Mouse (Mus musculus) megakaryocyte progenitor cell, adult 5-6 weeks (primary cell): ENCODE measurements at regions not wholly inside any gene's neighbourhood (a gene's known extent, or its start where the extent isn't known, plus 50 kb on each side); places are given as distances from the start of the nearest gene placed in this dataset.
"Not testable (repeated sequence)": the region's sequence is repeated elsewhere in the genome, so short reads cannot be mapped to it uniquely, and the experiment has no call there.

Experiments used
- ATAC-seq: replicated peaks from 2 replicates; pipeline ENCODE4 v1.8.0; 2016; ENCODE audit warnings: mild to moderate bottlenecking, moderate TSS enrichment, inconsistent platforms; ENCODE audit not compliant: poor library complexity

DNA sequence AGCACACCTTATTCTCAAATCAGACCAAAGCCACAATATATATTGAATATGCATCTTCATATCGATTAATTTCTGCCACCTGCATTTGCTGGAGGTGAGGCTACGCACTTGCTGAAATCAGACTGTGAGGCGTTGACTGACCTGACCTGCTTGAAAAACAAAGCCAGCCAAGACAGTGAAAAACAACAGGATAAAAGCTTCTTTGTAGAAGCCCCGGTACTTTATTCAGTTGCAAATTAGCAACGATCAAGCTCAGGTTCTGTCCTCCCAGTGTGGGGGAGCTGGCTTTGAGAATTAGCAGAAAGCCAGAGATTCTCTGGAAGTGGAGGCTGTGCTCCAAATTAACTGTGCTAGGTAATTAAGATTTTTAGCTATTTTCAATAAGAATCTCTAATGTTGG lies 100.6 kb downstream of the Vmn2r79 start:
- no peak for ATAC-seq

DNA sequence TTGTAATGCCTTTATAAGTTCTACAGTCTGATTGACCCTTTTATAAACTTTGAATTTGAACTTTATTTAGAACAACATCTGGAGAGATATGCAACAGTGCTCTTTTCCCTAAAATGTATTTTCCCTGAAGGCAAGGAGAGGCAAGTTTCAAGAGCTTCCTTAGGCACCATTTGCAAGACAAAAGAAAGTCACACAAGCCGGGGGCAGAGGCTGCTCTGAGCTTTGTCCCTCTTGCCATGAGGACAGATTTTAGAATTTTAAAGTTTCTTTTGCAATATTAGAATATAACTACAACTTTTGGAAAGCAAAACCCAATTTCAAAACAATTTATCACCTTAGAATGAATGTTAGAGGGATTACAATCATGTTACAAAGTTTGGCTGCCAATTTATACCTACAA lies 103.7 kb downstream of the Vmn2r79 start:
- ATAC-seq = not testable (repeated sequence)

DNA sequence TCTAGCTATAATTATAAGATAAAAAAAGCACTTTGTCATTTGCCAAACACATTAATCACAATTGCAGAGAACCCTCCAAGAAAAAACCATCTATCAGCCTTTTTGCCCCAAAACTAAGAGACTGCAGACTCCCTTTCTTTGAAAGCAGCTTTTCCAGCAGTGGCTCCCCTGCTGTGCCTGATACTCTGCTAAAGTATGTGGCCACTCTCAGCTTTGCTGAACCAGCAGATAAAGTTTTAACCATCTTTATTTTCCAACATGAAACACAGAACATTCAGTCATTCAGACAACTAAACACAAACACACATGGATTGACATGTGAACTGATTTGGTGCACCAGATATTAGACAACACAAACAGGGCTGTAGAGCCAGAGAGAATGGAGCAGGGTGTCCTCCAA lies 104.5 kb downstream of the Vmn2r79 start:
- ATAC-seq = not testable (repeated sequence)

DNA sequence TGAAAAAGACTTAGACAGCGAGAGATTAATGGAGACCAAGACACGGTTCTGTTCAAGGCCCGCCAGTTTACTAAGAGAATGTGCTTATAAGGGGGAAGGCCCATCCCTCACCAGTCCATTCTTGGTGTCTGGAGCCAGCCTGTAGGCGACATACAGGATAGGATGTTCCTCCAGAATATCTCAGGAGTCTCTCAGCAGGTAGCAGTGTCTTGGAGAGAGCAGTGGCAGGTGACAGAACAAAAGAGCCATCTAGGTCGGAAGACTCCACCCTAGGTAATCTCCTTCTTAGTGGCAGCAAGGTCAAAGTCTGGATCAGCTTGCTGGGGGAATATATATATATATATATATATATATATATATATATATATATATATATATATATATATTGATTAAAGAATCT lies 105.4 kb downstream of the Vmn2r79 start:
- not testable (repeated sequence) for ATAC-seq

DNA sequence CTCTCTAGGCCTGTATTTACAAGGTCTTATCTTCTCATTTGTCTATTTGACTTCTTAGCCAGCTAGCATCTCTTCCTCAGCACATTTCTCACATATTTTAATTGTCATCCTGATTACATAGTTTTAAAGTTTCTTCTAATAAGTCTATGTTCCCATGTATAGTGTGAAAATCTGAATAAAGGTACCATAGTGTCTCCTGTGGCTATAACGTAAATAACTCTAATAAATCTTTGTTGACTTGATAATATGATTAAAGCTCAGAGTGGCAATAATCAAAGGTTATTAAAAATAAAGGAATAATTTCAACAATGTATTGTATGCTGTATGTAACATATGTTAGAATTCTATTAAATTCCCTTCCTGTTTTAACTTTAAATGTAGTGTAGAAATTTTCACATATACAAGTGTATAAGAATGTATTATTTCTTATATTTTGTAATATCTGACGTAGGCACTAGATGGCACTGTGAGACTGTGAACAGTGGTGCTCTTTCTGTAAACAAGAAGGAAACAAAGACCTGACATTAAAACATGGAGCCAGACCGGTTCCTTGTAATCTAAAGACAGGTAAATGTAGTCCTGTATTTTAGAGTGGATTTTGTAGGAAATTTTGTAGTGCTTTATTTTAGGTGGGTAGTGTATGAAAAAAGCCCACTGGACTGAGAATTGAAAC lies 114.5 kb downstream of the Vmn2r79 start:
- ATAC-seq = peak; percentile 94

DNA sequence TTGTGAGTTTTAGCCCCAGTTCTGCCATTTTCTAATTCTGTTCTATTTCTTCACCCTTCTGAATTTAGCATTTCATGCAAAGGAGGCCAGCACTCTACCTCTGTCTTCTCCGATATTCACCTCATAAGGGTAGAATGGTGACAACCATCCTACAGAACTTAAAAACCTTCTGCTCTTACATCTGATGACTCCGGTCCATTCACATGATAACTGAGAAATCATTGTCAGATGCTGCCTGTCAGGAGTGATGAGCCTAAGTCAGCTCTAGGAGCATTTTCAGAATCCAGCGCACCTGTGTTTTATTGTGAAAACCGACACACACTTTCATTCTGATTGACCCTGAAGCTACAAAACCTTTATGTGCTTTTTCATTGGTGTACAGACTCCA lies 115.1 kb downstream of the Vmn2r79 start:
- no peak for ATAC-seq

DNA sequence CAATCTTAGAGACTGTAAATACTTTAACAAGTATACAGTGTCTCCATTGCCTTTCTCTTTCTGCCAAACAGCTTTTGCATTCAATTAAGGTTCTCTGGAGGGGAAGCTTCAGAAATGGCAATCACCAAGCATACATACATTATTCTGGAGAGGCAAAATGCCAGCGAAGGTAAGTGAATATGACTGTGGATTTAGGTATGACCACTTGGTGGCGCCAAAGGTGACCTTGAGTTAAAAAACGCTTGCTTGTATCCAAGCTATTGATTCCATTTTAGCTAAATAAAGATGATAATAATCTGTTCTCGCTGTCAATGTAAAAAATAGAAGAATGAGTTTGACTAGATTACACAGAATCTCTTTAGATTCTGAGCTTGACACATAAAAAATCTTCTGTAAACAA lies 117.7 kb downstream of the Vmn2r79 start:
- ATAC-seq = peak; percentile 85

DNA sequence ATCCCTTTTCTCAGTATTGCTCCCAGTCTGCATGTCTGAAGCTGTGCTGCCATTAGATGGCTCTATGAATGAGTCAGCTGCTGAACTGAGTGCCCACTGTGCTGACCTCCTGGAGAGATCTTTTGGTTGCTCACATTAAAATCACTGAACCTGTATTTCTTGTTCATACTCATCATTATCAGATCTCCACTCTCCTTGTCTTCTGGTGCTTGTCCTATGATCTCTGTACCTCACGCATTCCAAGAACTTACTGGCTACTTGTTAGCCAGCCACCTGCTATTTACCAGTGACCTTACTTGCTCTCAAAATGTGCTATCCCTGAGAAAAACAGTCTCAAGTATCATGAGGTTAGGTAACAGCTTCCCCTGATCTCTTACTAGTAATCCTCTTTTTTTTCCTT lies 123.4 kb upstream of the Nox4 start:
- ATAC-seq = no peak

DNA sequence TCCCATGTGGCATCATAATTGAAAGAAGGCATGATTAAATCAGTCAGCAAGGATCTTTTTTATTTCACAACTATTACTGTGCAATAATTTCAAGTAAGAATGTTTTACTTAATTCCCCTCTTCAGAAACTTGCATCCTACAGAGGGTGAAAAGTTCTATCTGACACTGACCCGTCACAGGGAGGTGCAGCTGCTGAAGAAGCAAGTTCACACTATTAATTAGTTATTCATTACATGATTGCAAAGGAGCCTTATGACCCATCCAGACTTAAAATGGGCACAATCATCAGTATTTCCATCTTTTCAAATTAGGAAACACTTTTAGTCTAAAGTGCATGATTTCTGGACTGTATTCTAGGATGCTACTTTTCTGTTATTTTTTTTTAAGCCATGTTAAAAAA lies 100.0 kb upstream of the Nox4 start:
- no peak for ATAC-seq

DNA sequence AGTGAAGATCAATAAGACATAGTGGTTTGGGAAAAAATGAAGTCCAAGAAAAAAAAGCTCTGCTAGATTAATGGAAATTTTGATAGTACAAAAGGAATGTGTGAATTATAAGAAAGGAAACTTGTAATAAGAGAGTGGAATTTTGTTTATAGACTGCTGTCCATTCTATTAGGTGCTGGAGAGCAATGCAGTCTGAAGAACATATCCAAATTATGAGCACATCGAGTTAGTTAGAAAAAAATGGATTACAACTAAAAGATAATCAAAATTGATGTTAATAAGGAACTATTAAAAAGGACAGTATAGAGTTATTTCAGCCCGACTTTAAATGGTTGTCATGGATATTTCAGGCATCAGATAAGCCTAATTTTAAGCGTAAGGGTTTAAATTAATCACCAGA lies 98.2 kb upstream of the Nox4 start:
- no peak for ATAC-seq

DNA sequence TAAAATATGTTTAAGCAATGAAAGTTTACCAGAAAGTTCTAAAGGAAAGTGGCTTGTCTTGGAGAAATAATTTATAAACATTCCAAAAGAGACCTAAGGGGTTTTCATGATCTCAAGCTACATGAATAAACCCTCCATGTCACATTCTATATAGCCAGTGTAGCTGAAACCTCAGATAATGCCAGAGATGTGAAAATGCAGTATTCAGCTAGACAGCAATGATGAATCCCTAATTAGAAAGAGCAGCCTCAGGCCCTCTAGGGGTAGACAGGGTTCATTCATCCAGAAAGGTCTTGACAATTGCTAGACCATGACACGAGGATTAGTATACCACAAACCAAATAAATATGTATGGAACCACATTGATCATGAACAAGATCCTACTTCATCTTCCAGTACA lies 97.2 kb upstream of the Nox4 start:
- ATAC-seq = no peak

DNA sequence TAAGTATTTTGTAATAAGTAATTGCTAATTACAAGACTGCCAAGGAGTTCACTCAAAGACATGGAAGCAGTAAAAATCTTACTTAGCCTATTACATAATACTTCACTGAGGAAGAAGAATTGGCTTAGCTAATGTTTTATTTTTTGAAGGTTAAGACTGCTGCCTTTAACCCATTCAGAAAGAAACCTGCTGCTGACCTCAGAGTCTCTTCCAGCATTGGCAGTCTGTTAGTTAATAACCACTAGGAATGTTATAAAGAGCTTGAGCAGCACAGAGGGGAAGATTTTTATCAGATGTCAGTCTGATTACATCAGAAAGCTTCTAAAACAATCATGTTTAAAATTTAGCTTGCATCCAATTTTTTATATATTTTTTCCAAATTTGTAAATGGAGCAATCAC lies 94.9 kb upstream of the Nox4 start:
- no peak for ATAC-seq

DNA sequence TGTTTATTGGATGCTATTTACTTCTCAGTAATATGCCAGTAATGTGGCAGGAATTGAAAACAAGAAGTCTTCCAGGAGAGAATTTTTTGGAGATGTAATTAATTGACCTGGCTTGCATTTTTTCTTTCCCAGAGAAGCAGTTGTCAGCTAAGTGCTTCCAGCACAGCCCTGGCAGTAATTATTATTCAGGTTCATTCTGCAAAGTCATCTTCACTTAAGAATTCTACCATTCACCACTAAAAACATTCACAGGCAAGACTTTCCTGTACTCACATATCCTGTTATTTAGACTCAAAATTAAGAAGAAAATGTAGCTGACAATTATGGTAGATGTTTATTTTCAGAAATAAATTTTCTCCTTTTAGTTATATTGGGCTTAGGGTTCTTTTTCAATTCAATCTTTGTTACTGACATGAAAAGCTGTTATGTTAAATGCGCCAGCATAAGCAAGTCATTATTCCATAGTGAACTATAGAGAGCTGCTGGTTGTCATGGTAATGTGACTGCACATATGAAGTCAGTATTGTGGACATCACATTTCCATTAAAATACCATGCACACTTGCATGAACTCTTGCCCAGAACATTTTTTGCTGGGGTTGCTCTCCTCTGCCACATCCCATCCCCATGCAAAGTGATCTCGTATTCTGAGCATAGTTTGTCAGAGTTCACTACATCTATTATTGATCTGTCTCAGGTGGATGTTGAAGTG lies 59.3 kb upstream of the Nox4 start:
- ATAC-seq = no peak

DNA sequence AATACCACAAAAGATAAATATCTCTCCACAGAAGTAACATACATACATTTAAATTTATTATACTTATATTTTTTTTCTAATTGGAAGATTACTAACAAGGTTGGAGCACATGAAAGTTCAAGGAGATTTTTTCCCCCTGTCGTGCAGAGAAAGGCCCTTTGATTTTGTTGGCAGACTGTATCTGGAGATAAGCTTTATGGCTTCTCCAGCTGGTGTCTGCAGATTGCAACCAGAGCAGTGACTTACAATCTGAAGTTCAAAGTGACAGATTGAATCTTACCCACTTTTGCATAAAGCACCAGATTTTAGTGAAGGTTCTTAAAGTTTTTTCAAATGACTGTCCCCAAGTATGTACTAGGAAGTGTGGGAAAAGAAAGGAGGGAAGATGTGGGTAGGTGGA lies 50.2 kb upstream of the Nox4 start:
- no peak for ATAC-seq
